8 mouse cellular contexts compared by ENCODE assay signal in the genomic region with DNA sequence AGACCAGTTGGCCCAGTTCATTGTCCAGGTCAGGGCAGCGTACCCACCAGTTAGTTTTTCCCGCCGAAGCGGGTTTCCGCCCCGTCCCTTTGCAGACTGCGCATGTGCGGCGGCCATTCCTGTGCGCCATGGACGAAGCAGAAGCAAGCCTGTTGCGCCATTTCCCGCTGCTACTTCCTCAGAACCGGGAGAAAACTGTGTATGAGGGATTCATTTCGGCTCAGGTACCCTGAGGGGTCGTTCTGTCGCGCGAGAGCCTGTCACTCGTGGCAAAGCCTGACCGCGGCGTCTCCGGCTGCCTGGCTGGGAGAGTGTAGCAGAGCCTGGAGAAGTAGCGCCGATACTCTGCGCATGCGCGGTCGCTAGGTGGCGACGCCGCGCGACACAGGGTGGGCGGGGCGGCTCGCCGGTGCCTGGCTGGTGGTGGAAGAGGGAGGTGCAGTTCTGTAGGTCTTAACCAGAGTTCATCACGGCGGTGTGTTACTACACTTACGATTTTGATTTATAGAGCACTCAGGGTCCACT. TPM values are rescaled to one million over a fixed set of nuclear protein-coding genes. Genes with fewer than 3 reads are reported as not detected.
DNase-seq lines count a peak whose midpoint lies in the region; ATAC-seq lines count a peak whose summit lies in the region.

No protein-coding gene starts in this region.

- no peaks in the 10 kb centered on the region for H3K27me3 ChIP-seq in heart, embryonic 10.5 days (ENCODE audit: insufficient read depth, poor library complexity, severe bottlenecking)
- no peaks in the 10 kb centered on the region for H3K27me3 ChIP-seq in kidney, embryonic 15.5 days

- peak overlapping the region; percentile 94 for H3K27ac ChIP-seq in heart, embryonic 10.5 days
- H3K27ac ChIP-seq in kidney, embryonic 15.5 days = peak overlapping the region; percentile 92

- DNase-seq in B cell, adult 2 months = peak; percentile 95 to 96
- peak; percentile 94 for DNase-seq in brain, adult 2 months (ENCODE audit: low read depth, low spot score)
- peak; percentile 96 for DNase-seq in heart, embryonic 10.5 days (ENCODE audit: low spot score)
- DNase-seq in liver = peak; percentile 95
- DNase-seq in spleen, postnatal 4 days (ENCODE audit: low spot score in 2 of 2) = peak; percentile 92 to 97

- peak; percentile 98 for ATAC-seq in erythroblast, adult 5-6 weeks (replicated peaks; ENCODE audit: low FRiP score, poor library complexity, severe bottlenecking)
- ATAC-seq in kidney, embryonic 15.5 days (replicated peaks; ENCODE audit: low FRiP score) = peak; percentile 100
- ATAC-seq in monocyte, adult 5-6 weeks (replicated peaks; ENCODE audit: insufficient number of reproducible peaks, low FRiP score, low TSS enrichment, poor library complexity, severe bottlenecking) = peak; percentile 92

- peak overlapping the region; percentile 78 for H3K9ac ChIP-seq in kidney, embryonic 15.5 days

- no peaks in the 10 kb centered on the region for H3K36me3 ChIP-seq in heart, embryonic 10.5 days
- H3K36me3 ChIP-seq in kidney, embryonic 15.5 days = no peaks in the 10 kb centered on the region

- H3K4me2 ChIP-seq in kidney, embryonic 15.5 days = peak overlapping the region; percentile 67

- WGBS in heart, embryonic 10.5 days = under 1% methylated on average over 42 of the region's 42 CpGs
- under 1% methylated on average over 42 of the region's 42 CpGs for WGBS in kidney, embryonic 15.5 days

- no peaks in the 10 kb centered on the region for H3K4me1 ChIP-seq in heart, embryonic 10.5 days
- H3K4me1 ChIP-seq in kidney, embryonic 15.5 days = peaks cover 5% of the 10 kb centered on the region

- no peaks in the 10 kb centered on the region for H3K9me3 ChIP-seq in heart, embryonic 10.5 days
- no peaks in the 10 kb centered on the region for H3K9me3 ChIP-seq in kidney, embryonic 15.5 days (replicated peaks)

- peak overlapping the region; percentile 68 for H3K4me3 ChIP-seq in heart, embryonic 10.5 days
- peak overlapping the region; percentile 75 for H3K4me3 ChIP-seq in kidney, embryonic 15.5 days (replicated peaks)

RNA-seq across cellular contexts. Expression of a gene that starts 1.2 kb away (rescaled TPM):
- total RNA-seq in erythroblast, adult 5-6 weeks (2015; ENCODE audit: low replicate concordance) = 10.8 and 17.6 TPM in 2 replicates
- 15.2 and 28.6 TPM in 2 replicates for total RNA-seq in erythroblast, adult 5-6 weeks (2017; ENCODE audit: low replicate concordance)
- polyA plus RNA-seq in heart, embryonic 10.5 days (2016; fragmentation: Nextera tagmentation; extraction: Ambion mirVana) = 27.3 and 28.9 TPM in 2 replicates
- 26.9 and 30.3 TPM in 2 replicates for polyA plus RNA-seq in kidney, embryonic 15.5 days (2015; fragmentation: Nextera tagmentation; extraction: Ambion mirVana)
- 19.3 to 30.5 TPM (median 28.8 TPM) in 3 replicates for total RNA-seq in monocyte, adult 5-6 weeks (2017)

Comparison
In these comparisons a context has a peak if more than half of its experiments do, and no peak if none do; other contexts are left out.
1. Peak in every context shown above with its lines: DNase-seq, ATAC-seq, H3K4me3 ChIP-seq and H3K27ac ChIP-seq.